Mouse (Mus musculus): ENCODE measurements around the gene Gk5. TPM values are rescaled to one million over a fixed set of nuclear protein-coding genes. Genes with fewer than 3 reads are reported as not detected.
A peak's percentile ranks its signal among the peaks of the same experiment; 100 is the strongest.
"Not testable (repeated sequence)": the region's sequence is repeated elsewhere in the genome, so short reads cannot be mapped to it uniquely, and the experiment has no call there.

Gk5 gene
- polyA plus RNA-seq (2014; fragmentation: Nextera tagmentation; extraction: Ambion mirVana), result 4.7 and 5.3 TPM in 2 replicates

DNA sequence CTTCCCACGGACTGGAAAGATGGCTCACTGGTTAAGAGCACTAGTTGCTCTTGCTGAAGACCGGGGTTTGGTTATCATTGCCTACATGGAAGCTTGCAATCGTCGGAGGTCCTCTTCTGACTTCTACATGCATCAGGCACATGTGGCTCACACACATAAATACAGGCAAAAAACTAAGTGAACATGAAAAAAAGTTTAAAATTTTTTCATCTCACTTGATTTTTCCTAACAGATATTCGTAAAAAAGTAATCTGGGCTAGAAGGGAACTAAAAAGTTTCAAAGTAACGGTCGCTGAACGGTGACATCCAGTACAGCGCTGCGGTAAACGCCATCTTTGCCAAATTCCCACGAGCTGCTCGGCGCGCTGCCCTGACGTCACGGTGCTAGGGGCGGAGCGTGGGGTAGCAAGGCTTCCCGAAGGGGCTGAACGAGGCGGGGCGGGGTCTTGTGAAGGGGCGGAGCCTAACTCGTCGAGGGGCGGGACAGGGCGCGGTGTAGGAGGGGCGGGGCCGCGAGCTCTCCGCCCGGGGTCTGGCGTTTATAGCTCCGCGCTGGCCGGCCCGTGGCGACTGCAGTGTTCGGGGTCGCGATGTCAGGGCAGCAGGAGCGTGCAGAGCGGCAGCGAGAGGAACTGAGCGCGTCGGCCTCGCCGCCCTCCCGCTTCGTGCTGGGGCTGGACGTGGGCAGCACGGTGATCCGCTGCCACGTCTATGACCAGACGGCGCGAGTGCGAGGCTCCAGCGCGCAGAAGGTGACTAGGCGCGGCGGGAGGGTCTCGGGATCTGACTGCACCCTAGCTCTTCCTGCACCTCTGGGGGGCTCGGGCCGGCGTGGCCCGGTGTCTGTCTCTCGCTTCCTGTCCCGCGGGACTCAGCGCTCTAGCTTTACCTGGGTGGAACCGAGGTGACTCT, at the start of gene Gk5:
Gene Gk5, plus strand, starts transcription at position 502 of the 912 bp plus-strand sequence.
- no peaks in the 10 kb centered on the region for H3K27me3 ChIP-seq (ENCODE audit: control insufficient read depth, insufficient read depth, low read length)
- peak within 1 kb of the TSS; percentile 81 for H3K4me2 ChIP-seq
- H3K9me3 ChIP-seq (replicated peaks; ENCODE audit: control insufficient read depth, low read length), result no peaks in the 10 kb centered on the region
- no peaks in the 10 kb centered on the region for H3K36me3 ChIP-seq (ENCODE audit: control insufficient read depth, insufficient read depth, low read length)
- H3K27ac ChIP-seq (ENCODE audit: low read depth, low read length), result peak within 1 kb of the TSS; percentile 32
- peak; percentile 98 for ATAC-seq (replicated peaks; ENCODE audit: insufficient number of reproducible peaks, low FRiP score, low TSS enrichment)
- peak within 1 kb of the TSS; percentile 68 for H3K4me3 ChIP-seq (ENCODE audit: low read depth, low read length)
- peak within 1 kb of the TSS; percentile 79 for H3K9ac ChIP-seq (ENCODE audit: low read depth, low read length)
- no peaks in the 10 kb centered on the region for H3K4me1 ChIP-seq (ENCODE audit: control insufficient read depth, insufficient read depth, low read length)
- WGBS (ENCODE audit: insufficient replicate concordance), result under 1% methylated on average over 73 of the region's 76 CpGs

DNA sequence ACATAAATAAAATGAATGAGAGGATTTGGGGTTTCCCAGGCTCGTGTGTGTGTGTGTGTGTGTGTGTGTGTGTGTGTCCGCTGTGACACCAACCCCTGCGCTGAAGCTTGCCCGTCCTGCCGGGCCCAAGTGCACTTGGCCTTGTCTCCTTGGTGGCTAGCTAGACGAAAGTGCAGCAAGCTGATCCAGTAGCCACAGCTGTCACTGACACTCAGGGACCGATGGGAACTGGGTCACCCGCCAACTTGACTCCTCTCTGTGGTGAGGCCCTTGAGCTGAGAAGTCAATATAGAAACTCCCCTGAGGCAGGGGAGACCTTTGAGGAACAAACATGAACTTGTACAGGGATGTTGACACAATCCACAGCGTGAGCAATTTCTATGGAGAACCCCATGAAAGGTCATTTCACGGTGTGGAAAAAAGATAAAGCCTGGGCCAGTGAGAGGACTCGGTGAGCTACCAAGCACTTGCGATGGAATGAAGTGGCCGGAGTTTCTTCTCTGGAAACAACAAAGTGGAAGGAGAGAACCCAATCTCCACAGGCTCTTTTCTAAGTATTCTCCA, 40.3 kb upstream of the Gk5 start:
- Histone ChIP-seq H3K27me3 (ENCODE audit: control insufficient read depth, insufficient read depth, low read length) (no peaks in the 10 kb centered on the region), H3K9me3 (replicated peaks; ENCODE audit: control insufficient read depth, low read length) (no peaks in the 10 kb centered on the region), H3K36me3 (ENCODE audit: control insufficient read depth, insufficient read depth, low read length) (no peaks in the 10 kb centered on the region), H3K4me3 (ENCODE audit: low read depth, low read length) (no peak overlapping the region), H3K4me2 (no peak overlapping the region), H3K27ac (ENCODE audit: low read depth, low read length) (no peak overlapping the region), H3K4me1 (ENCODE audit: control insufficient read depth, insufficient read depth, low read length) (no peaks in the 10 kb centered on the region), H3K9ac (ENCODE audit: low read depth, low read length) (no peak overlapping the region)
- ATAC-seq (replicated peaks; ENCODE audit: insufficient number of reproducible peaks, low FRiP score, low TSS enrichment), result no peak
- 87% methylated on average over 13 of the region's 13 CpGs for WGBS (ENCODE audit: insufficient replicate concordance)

- Histone ChIP-seq H3K4me3 (ENCODE audit: low read depth, low read length) (no peak overlapping the region), H3K9me3 (replicated peaks; ENCODE audit: control insufficient read depth, low read length) (no peaks in the 10 kb centered on the region), H3K36me3 (ENCODE audit: control insufficient read depth, insufficient read depth, low read length) (no peaks in the 10 kb centered on the region), H3K27ac (ENCODE audit: low read depth, low read length) (no peak overlapping the region), H3K9ac (ENCODE audit: low read depth, low read length) (no peak overlapping the region), H3K4me1 (ENCODE audit: control insufficient read depth, insufficient read depth, low read length) (no peaks in the 10 kb centered on the region), H3K27me3 (ENCODE audit: control insufficient read depth, insufficient read depth, low read length) (no peaks in the 10 kb centered on the region), H3K4me2 (no peak overlapping the region)
- ATAC-seq (replicated peaks; ENCODE audit: insufficient number of reproducible peaks, low FRiP score, low TSS enrichment), result no peak
- WGBS (ENCODE audit: insufficient replicate concordance), result 85% methylated on average over 6 of the region's 6 CpGs
Observed at GRCm38 (mm10) chr9:96085293-96085692, 33.9 kb upstream of the Gk5 start.

DNA sequence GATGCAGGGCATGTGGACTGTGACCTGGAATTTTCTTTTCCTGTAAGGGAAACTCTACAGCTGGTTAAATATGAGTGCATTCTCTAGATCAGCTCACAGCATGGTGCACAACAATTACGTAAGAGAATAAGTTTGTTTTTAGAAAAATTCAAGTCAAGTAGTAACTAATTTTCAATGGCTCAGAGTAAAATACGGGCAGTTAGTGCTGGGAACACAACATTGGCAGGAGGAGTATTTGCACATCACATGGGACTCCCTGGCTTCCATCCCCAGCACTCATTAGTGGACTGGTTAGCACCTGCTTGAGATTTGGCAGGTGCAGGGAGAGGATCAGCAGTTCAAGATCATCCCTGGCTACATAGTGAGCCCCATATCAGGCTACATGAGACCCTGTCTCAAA, 31.5 kb upstream of the Gk5 start:
- Histone ChIP-seq H3K9me3 (replicated peaks; ENCODE audit: control insufficient read depth, low read length) (no peaks in the 10 kb centered on the region; the same call in 1 of the 2 replicates), H3K27ac (ENCODE audit: low read depth, low read length) (no peak overlapping the region), H3K4me3 (ENCODE audit: low read depth, low read length) (no peak overlapping the region), H3K9ac (ENCODE audit: low read depth, low read length) (no peak overlapping the region), H3K4me1 (ENCODE audit: control insufficient read depth, insufficient read depth, low read length) (no peaks in the 10 kb centered on the region), H3K27me3 (ENCODE audit: control insufficient read depth, insufficient read depth, low read length) (no peaks in the 10 kb centered on the region), H3K4me2 (no peak overlapping the region), H3K36me3 (ENCODE audit: control insufficient read depth, insufficient read depth, low read length) (no peaks in the 10 kb centered on the region)
- no peak for ATAC-seq (replicated peaks; ENCODE audit: insufficient number of reproducible peaks, low FRiP score, low TSS enrichment)
- 73% methylated on average over 2 of the region's 2 CpGs for WGBS (ENCODE audit: insufficient replicate concordance)

- not testable (repeated sequence) for ATAC-seq (replicated peaks; ENCODE audit: insufficient number of reproducible peaks, low FRiP score, low TSS enrichment); H3K36me3 ChIP-seq (ENCODE audit: control insufficient read depth, insufficient read depth, low read length); H3K9ac ChIP-seq (ENCODE audit: low read depth, low read length); H3K9me3 ChIP-seq (replicated peaks; ENCODE audit: control insufficient read depth, low read length); H3K4me3 ChIP-seq (ENCODE audit: low read depth, low read length); H3K4me2 ChIP-seq; H3K27me3 ChIP-seq (ENCODE audit: control insufficient read depth, insufficient read depth, low read length); H3K27ac ChIP-seq (ENCODE audit: low read depth, low read length); H3K4me1 ChIP-seq (ENCODE audit: control insufficient read depth, insufficient read depth, low read length)
- 78% methylated on average over 3 of the region's 3 CpGs for WGBS (ENCODE audit: insufficient replicate concordance)
Observed at GRCm38 (mm10) chr9:96088456-96088855, 30.7 kb upstream of the Gk5 start.

DNA sequence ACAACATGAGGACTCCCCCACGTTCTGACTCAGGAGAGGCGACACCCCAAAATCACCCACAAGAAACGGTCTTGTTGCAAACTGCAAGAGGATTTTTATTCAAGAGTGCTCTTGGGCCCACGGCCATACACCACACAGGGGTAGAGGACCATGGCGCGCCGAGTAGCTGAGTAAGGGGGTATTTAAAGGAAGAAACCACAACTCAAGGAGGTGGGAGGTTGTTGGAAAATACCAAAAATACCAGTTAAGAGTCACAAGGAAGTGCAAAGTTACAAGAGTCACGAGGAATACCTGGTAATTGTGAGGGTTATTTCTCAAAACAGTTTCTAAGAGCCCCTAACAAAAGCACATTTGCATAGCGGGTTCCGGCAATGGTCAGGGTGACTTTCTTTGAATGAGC, 26.5 kb upstream of the Gk5 start:
- not testable (repeated sequence) for H3K27ac ChIP-seq (ENCODE audit: low read depth, low read length); H3K4me2 ChIP-seq; H3K9me3 ChIP-seq (replicated peaks; ENCODE audit: control insufficient read depth, low read length); H3K4me3 ChIP-seq (ENCODE audit: low read depth, low read length); H3K9ac ChIP-seq (ENCODE audit: low read depth, low read length); H3K36me3 ChIP-seq (ENCODE audit: control insufficient read depth, insufficient read depth, low read length); H3K27me3 ChIP-seq (ENCODE audit: control insufficient read depth, insufficient read depth, low read length); ATAC-seq (replicated peaks; ENCODE audit: insufficient number of reproducible peaks, low FRiP score, low TSS enrichment); H3K4me1 ChIP-seq (ENCODE audit: control insufficient read depth, insufficient read depth, low read length)
- WGBS (ENCODE audit: insufficient replicate concordance), result 88% methylated on average over 10 of the region's 10 CpGs

DNA sequence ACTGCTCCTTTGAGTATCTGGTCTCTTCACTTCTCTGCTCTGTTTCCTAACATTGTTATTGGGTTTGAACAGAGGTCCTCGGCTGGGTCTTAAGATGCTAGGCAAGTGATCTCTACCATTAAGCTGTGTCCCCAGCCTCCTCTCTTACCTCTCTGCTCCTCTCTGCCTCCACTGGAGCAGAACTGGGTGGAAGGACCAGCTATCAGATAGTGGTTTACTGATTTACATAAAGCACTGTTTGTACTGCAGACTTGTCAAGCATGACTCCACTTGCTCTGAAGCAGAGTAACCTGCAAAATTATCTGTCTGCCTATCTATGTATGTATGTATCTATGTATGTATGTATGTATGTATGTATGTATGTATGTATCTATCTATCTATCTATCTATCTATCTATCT, 25.9 kb upstream of the Gk5 start:
- H3K9ac ChIP-seq (ENCODE audit: low read depth, low read length), result no peak overlapping the region
- H3K4me3 ChIP-seq (ENCODE audit: low read depth, low read length), result no peak overlapping the region
- no peak for ATAC-seq (replicated peaks; ENCODE audit: insufficient number of reproducible peaks, low FRiP score, low TSS enrichment)
- H3K27me3 ChIP-seq (ENCODE audit: control insufficient read depth, insufficient read depth, low read length), result no peaks in the 10 kb centered on the region
- H3K36me3 ChIP-seq (ENCODE audit: control insufficient read depth, insufficient read depth, low read length), result no peaks in the 10 kb centered on the region
- no peaks in the 10 kb centered on the region for H3K4me1 ChIP-seq (ENCODE audit: control insufficient read depth, insufficient read depth, low read length)
- WGBS (ENCODE audit: insufficient replicate concordance), result 91% methylated on average over 1 of the region's 1 CpGs
- no peak overlapping the region for H3K27ac ChIP-seq (ENCODE audit: low read depth, low read length)
- H3K4me2 ChIP-seq, result no peak overlapping the region
- H3K9me3 ChIP-seq (replicated peaks; ENCODE audit: control insufficient read depth, low read length), result peaks cover 3% of the 10 kb centered on the region

GRCm38 (mm10) chr9:96094341-96094740, 24.8 kb upstream of the Gk5 start:
- peaks cover 5% of the 10 kb centered on the region for H3K9me3 ChIP-seq (replicated peaks; ENCODE audit: control insufficient read depth, low read length)
- H3K27me3 ChIP-seq (ENCODE audit: control insufficient read depth, insufficient read depth, low read length), result no peaks in the 10 kb centered on the region
- WGBS (ENCODE audit: insufficient replicate concordance), result 60% methylated on average over 1 of the region's 1 CpGs
- H3K4me1 ChIP-seq (ENCODE audit: control insufficient read depth, insufficient read depth, low read length), result no peaks in the 10 kb centered on the region
- H3K36me3 ChIP-seq (ENCODE audit: control insufficient read depth, insufficient read depth, low read length), result no peaks in the 10 kb centered on the region
- no peak overlapping the region for H3K4me3 ChIP-seq (ENCODE audit: low read depth, low read length)
- no peak overlapping the region for H3K9ac ChIP-seq (ENCODE audit: low read depth, low read length)
- no peak overlapping the region for H3K27ac ChIP-seq (ENCODE audit: low read depth, low read length)
- no peak for ATAC-seq (replicated peaks; ENCODE audit: insufficient number of reproducible peaks, low FRiP score, low TSS enrichment)
- H3K4me2 ChIP-seq, result no peak overlapping the region
